Mouse (Mus musculus) adrenal gland, adult 8-10 months (tissue): ENCODE data around the gene Cd177. TPM values are rescaled to one million over a fixed set of nuclear protein-coding genes. Genes with fewer than 3 reads are reported as not detected.

Experiments
- total RNA-seq, 4 experiments: library from RNA; stranded (reverse); gene quantifications; 2 replicates each; pipeline ENCODE4 v1.2.4; 2022

Cd177 gene
- total RNA-seq, 4 experiments from 2014 or later, result 0.14 to 0.15 TPM; not detected in 2

Other genes with a start within 250 kb of the Cd177 start
- not detected for gene AC161166.1, start 247.9 kb downstream of the Cd177 start, total RNA-seq
- gene Irgq, start 229.6 kb downstream of the Cd177 start, total RNA-seq, result 10 to 100 TPM; 26.7 to 30.9 (median 27.8) TPM
- gene Pinlyp, start 214.2 kb downstream of the Cd177 start, total RNA-seq, result not detected
- gene Xrcc1, start 214.0 kb downstream of the Cd177 start, total RNA-seq, result 10 to 100 TPM; 39.2 to 55.5 (median 46.6) TPM
- 10 to 100 TPM; 32.4 to 44.0 (median 39.1) TPM for gene Ethe1, start 172.8 kb downstream of the Cd177 start, total RNA-seq
- under 1 TPM; 0.20 to 0.59 (median 0.38) TPM for gene Zfp575, start 172.7 kb downstream of the Cd177 start, total RNA-seq
- 10 to 100 TPM in 2 of 4 experiments, 1 to 10 TPM in 2; 6.2 to 12.9 (median 9.9) TPM for gene Phldb3, start 149.5 kb downstream of the Cd177 start, total RNA-seq
- gene Lypd3, start 123.8 kb downstream of the Cd177 start, total RNA-seq, result under 1 TPM in 3 of 4 experiments, not detected in 1; 0.34 to 0.96 (median 0.66) TPM
- gene Tex101, start 83.6 kb downstream of the Cd177 start, total RNA-seq, result not detected
- not detected for gene BC049730, start 51.1 kb downstream of the Cd177 start, total RNA-seq
- not detected for gene Gm4763, start 33.4 kb downstream of the Cd177 start, total RNA-seq
- gene Ceacam10, start 16.9 kb upstream of the Cd177 start, total RNA-seq, result under 1 TPM in 1 of 4 experiments, not detected in 3; 0.23 TPM
- not detected for gene Gm9844, start 101.9 kb upstream of the Cd177 start, total RNA-seq
- gene Lypd4, start 109.6 kb upstream of the Cd177 start, total RNA-seq, result not detected
- gene Dmrtc2, start 109.7 kb upstream of the Cd177 start, total RNA-seq, result not detected
- gene Rps19, start 124.1 kb upstream of the Cd177 start, total RNA-seq, result 1,000 to 10,000 TPM in 3 of 4 experiments, 100 to 1,000 TPM in 1; 823 to 1,088 (median 1,017) TPM
- gene Cd79a, start 137.1 kb upstream of the Cd177 start, total RNA-seq, result 1 to 10 TPM in 2 of 4 experiments, under 1 TPM in 2; 0.44 to 2.1 (median 1.2) TPM
- 100 to 1,000 TPM in 2 of 4 experiments, 10 to 100 TPM in 2; 70.6 to 172 (median 113) TPM for gene Arhgef1, start 142.6 kb upstream of the Cd177 start, total RNA-seq
- gene Gm4881, start 184.2 kb upstream of the Cd177 start, total RNA-seq, result not detected
- gene Rabac1, start 212.4 kb upstream of the Cd177 start, total RNA-seq, result 100 to 1,000 TPM; 343 to 403 (median 360) TPM
- gene Atp1a3, start 245.6 kb upstream of the Cd177 start, total RNA-seq, result 100 to 1,000 TPM in 2 of 4 experiments, 10 to 100 TPM in 2; 46.3 to 149 (median 91.8) TPM